Mouse (Mus musculus) cerebellum, adult 2 months (tissue): ENCODE results near the gene Fbxw7.

ENCODE experiments used
- CTCF ChIP-seq: fragments of 200-500 bp; IDR thresholded peaks from 2 replicates; pipeline ENCODE4 v1.5.1; 2011; ENCODE audit warnings: low read depth, mild to moderate bottlenecking, control low read depth, low read length, moderate library complexity, borderline replicate concordance; ENCODE audit not compliant: insufficient read depth
- POLR2A ChIP-seq: fragments of 200-500 bp; IDR thresholded peaks from 2 replicates; pipeline ENCODE4 v1.6.1; 2011; ENCODE audit warnings: low read length, control low read depth, borderline replicate concordance; ENCODE audit not compliant: insufficient read depth

GRCm38 (mm10) chr3:84776084-84776483 is 39.0 kb upstream of the Fbxw7 start:
- TF ChIP-seq POLR2A (no peak), CTCF (no peak)
